Mouse (Mus musculus): ENCODE data around the gene Tdrd9. TPM values are rescaled to one million over a fixed set of nuclear protein-coding genes. Genes with fewer than 3 reads are reported as not detected.
A peak's percentile ranks its signal among the peaks of the same experiment; 100 is the strongest.

Gene Tdrd9
- polyA plus RNA-seq, 1 experiment from 2014 or later: 0.21 TPM

DNA sequence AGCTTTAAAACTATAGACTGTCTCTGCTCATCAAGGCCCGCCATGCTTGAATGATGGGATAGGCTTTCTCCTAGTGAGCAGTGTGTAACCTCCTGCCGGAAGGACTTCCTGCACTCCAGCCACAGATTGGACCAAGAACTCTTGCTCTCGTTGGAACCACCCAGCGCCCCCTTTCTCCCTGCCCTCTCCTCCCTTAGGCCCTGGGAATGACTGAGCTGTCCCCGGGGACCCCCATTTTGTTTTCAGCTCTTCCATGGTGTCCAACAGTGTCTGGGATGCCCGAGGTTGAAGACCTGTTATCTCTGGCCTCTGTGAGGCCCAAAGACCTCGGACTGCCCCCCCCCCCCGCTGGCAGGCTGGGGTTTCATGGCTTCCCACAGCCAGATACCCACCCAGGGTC lies 108.6 kb downstream of the Tdrd9 start:
- Histone ChIP-seq H3K4me3 (ENCODE audit: low read depth, low read length) (no peak overlapping the region), H3K4me1 (ENCODE audit: control insufficient read depth, insufficient read depth, low read length) (no peaks in the 10 kb centered on the region), H3K27me3 (replicated peaks; ENCODE audit: control insufficient read depth, insufficient read depth, low read length) (no peaks in the 10 kb centered on the region), H3K9ac (ENCODE audit: low read depth, low read length) (no peak overlapping the region), H3K4me2 (ENCODE audit: low read depth, low read length) (no peak overlapping the region), H3K27ac (replicated peaks; ENCODE audit: low read depth, low read length) (no peak overlapping the region), H3K9me3 (ENCODE audit: control insufficient read depth, low read length) (no peaks in the 10 kb centered on the region), H3K36me3 (ENCODE audit: control insufficient read depth, insufficient read depth, low read length) (no peaks in the 10 kb centered on the region)
- no peak for DNase-seq (ENCODE audit: low spot score)
- ATAC-seq (ENCODE audit: low read depth): no peak
- whole genome bisulfite sequencing: 75% methylated on average over 8 of the region's 8 CpGs

DNA sequence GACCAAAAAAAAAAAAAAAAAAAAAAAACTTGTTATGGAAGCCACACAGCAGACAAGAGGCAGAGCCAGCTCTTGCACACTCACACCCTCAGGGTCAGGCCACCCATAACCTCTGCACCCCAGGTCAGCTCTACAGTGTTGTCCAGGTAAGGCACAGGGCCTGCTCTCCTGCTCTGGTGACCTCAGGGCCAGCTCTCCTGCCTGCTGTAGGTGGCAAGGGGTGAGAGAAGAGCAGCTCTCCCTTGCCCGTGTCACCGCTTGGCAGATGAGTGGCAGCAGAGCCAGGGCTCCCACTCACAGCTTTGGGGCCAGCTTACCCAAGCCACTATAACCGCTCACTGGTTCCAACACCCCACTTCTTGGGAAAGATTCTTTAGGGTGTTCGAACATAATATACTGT lies 109.6 kb downstream of the Tdrd9 start:
- Histone ChIP-seq H3K36me3 (ENCODE audit: control insufficient read depth, insufficient read depth, low read length) (no peaks in the 10 kb centered on the region), H3K27me3 (replicated peaks; ENCODE audit: control insufficient read depth, insufficient read depth, low read length) (no peaks in the 10 kb centered on the region), H3K4me2 (ENCODE audit: low read depth, low read length) (no peak overlapping the region), H3K27ac (replicated peaks; ENCODE audit: low read depth, low read length) (no peak overlapping the region), H3K4me1 (ENCODE audit: control insufficient read depth, insufficient read depth, low read length) (no peaks in the 10 kb centered on the region), H3K9ac (ENCODE audit: low read depth, low read length) (no peak overlapping the region), H3K9me3 (ENCODE audit: control insufficient read depth, low read length) (no peaks in the 10 kb centered on the region), H3K4me3 (ENCODE audit: low read depth, low read length) (no peak overlapping the region)
- 96% methylated on average over 4 of the region's 4 CpGs for WGBS
- no peak for DNase-seq (ENCODE audit: low spot score)
- no peak for ATAC-seq (ENCODE audit: low read depth)

- WGBS: 43% methylated on average over 1 of the region's 1 CpGs
- ATAC-seq (ENCODE audit: low read depth): no peak
- Histone ChIP-seq H3K4me3 (ENCODE audit: low read depth, low read length) (no peak overlapping the region), H3K27ac (replicated peaks; ENCODE audit: low read depth, low read length) (no peak overlapping the region), H3K27me3 (replicated peaks; ENCODE audit: control insufficient read depth, insufficient read depth, low read length) (no peaks in the 10 kb centered on the region), H3K4me1 (ENCODE audit: control insufficient read depth, insufficient read depth, low read length) (peaks cover 7% of the 10 kb centered on the region; the same call in 1 of the 2 replicates), H3K9me3 (ENCODE audit: control insufficient read depth, low read length) (no peaks in the 10 kb centered on the region), H3K9ac (ENCODE audit: low read depth, low read length) (no peak overlapping the region), H3K36me3 (ENCODE audit: control insufficient read depth, insufficient read depth, low read length) (no peaks in the 10 kb centered on the region), H3K4me2 (ENCODE audit: low read depth, low read length) (no peak overlapping the region)
- no peak for DNase-seq (ENCODE audit: low spot score)
These were observed 110.9 kb downstream of the Tdrd9 start for GRCm38 (mm10) chr12:112082241-112082640.

DNA sequence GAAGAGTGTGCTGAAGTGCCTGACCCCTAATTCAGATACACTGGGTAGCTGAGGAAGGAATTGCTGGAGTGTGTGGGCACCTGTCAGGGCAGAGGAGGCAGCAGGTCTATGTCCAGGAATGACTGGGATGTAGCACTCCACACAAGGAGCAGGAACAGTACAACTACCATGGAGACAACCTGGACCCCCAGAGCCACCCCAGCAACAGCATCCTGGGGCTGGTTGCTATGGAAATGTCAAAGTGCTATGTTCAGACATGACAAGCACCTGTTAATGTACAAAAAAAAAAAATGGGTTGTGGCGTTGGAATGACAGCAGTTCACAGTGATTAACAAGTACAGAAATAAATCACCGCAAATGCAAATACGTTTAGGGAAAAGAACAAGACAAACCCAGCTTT lies 114.9 kb downstream of the Tdrd9 start:
- peaks cover 7% of the 10 kb centered on the region; the same call in 1 of the 2 replicates for H3K4me1 ChIP-seq (ENCODE audit: control insufficient read depth, insufficient read depth, low read length)
- no peaks in the 10 kb centered on the region for H3K36me3 ChIP-seq (ENCODE audit: control insufficient read depth, insufficient read depth, low read length)
- no peaks in the 10 kb centered on the region for H3K9me3 ChIP-seq (ENCODE audit: control insufficient read depth, low read length)
- peaks cover under 1% of the 10 kb centered on the region; the same call in 1 of the 2 replicates for H3K27me3 ChIP-seq (replicated peaks; ENCODE audit: control insufficient read depth, insufficient read depth, low read length)
- H3K4me3 ChIP-seq (ENCODE audit: low read depth, low read length): no peak overlapping the region
- H3K4me2 ChIP-seq (ENCODE audit: low read depth, low read length): no peak overlapping the region
- ATAC-seq (ENCODE audit: low read depth): no peak
- no peak overlapping the region for H3K9ac ChIP-seq (ENCODE audit: low read depth, low read length)
- no peak for DNase-seq (ENCODE audit: low spot score)
- no peak overlapping the region for H3K27ac ChIP-seq (replicated peaks; ENCODE audit: low read depth, low read length)
- WGBS: 87% methylated on average over 3 of the region's 3 CpGs

DNA sequence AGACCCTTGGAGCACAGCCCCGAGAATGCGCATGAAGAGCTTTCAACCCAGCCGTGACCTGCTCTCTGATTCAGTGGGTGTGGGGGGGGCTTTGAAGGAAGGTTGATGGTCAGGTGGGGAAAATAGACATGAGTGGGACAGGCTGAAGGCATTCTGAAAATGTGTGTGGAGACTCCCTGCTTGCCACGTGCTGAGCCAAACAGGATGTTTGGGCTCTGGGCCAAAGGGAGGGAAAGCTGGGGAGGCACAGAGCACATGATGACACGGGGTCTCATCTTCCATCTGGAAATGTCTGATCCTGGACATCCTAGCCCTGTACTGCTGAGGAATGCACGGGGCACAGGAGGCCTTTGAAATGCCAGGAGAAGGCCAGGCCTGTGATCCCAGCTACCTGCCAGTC lies 115.4 kb downstream of the Tdrd9 start:
- Histone ChIP-seq H3K27ac (replicated peaks; ENCODE audit: low read depth, low read length) (no peak overlapping the region), H3K9ac (ENCODE audit: low read depth, low read length) (no peak overlapping the region), H3K27me3 (replicated peaks; ENCODE audit: control insufficient read depth, insufficient read depth, low read length) (peaks cover 5% of the 10 kb centered on the region; the same call in 1 of the 2 replicates), H3K4me1 (ENCODE audit: control insufficient read depth, insufficient read depth, low read length) (peaks cover 7% of the 10 kb centered on the region; the same call in 1 of the 2 replicates), H3K9me3 (ENCODE audit: control insufficient read depth, low read length) (no peaks in the 10 kb centered on the region), H3K36me3 (ENCODE audit: control insufficient read depth, insufficient read depth, low read length) (no peaks in the 10 kb centered on the region), H3K4me3 (ENCODE audit: low read depth, low read length) (no peak overlapping the region), H3K4me2 (ENCODE audit: low read depth, low read length) (no peak overlapping the region)
- 42% methylated on average over 6 of the region's 6 CpGs for WGBS
- DNase-seq (ENCODE audit: low spot score): peak; percentile 15
- peak; percentile 33; the same call in 1 of the 2 replicates for ATAC-seq (ENCODE audit: low read depth)

DNA sequence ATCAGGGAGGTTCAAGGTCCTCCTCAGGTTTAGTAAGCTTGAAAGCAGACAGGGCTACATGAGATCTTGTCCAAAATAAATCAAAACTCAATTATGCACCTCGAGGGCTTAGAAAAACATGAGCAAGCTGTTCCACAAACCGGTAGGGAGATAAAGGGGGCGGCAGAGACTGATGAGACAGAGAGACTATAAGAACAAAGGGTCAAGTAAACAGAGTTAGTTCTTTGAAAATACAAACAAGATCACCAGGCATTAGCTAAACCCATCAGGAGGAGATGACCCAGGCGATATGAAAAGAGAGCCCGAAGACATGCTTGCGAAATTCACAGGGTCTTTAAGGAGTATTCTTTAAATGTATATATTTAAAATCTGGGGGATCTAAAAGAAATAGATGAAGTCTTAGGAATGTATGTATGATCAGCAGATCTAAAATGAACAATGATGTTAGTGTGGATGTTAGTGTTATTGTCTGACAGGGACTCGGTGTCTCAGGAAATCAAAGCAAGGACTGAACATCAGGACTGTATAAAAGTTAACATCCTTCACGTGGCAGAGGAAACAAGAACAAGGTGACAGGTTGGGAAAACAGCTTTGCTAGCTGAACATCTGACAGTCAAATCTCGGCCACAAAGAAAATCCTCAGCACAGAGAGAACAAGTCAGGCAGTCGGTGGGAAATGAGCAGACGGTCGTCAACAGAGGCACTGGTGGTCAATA lies 117.4 kb downstream of the Tdrd9 start:
- no peaks in the 10 kb centered on the region for H3K9me3 ChIP-seq (ENCODE audit: control insufficient read depth, low read length)
- no peak overlapping the region for H3K9ac ChIP-seq (ENCODE audit: low read depth, low read length)

DNA sequence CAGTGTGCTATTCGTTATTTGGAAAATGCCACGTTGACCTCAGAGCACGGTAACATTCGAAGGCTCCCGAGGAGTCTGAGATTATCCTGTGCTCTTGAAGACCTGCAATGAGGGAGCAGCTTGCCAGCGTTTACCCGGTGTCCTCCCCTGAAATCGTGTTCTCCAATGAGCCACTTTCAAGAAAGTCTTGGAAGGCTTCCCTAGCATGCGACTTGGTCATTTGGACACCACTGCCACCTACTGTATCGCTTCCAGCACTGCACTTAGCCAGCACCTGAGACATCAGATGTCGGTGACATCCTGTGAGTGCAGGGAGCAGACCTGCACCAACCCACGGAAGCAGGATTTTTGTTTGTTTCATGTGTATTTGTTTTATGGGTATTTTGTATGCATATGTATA lies 119.7 kb downstream of the Tdrd9 start:
- Histone ChIP-seq H3K27ac (replicated peaks; ENCODE audit: low read depth, low read length) (no peak overlapping the region), H3K4me1 (ENCODE audit: control insufficient read depth, insufficient read depth, low read length) (peaks cover 7% of the 10 kb centered on the region; the same call in 1 of the 2 replicates), H3K9ac (ENCODE audit: low read depth, low read length) (0 out of 2 replicates have a peak overlapping the region, but pooled peaks have one; percentile 16), H3K4me3 (ENCODE audit: low read depth, low read length) (no peak overlapping the region), H3K9me3 (ENCODE audit: control insufficient read depth, low read length) (no peaks in the 10 kb centered on the region), H3K36me3 (ENCODE audit: control insufficient read depth, insufficient read depth, low read length) (no peaks in the 10 kb centered on the region), H3K4me2 (ENCODE audit: low read depth, low read length) (peak overlapping the region; percentile 35; the same call in 1 of the 2 replicates), H3K27me3 (replicated peaks; ENCODE audit: control insufficient read depth, insufficient read depth, low read length) (peaks cover 5% of the 10 kb centered on the region; the same call in 1 of the 2 replicates)
- peak; percentile 86 for DNase-seq (ENCODE audit: low spot score)
- 6% methylated on average over 12 of the region's 12 CpGs for WGBS
- ATAC-seq (ENCODE audit: low read depth): peak; percentile 47; the same call in 1 of the 2 replicates

More for the DNA sequence above, 117.4 kb downstream of the Tdrd9 start:
- 50% methylated on average over 12 of the region's 12 CpGs for WGBS
- DNase-seq (ENCODE audit: low spot score): no peak
- no peak for ATAC-seq (ENCODE audit: low read depth)
- Histone ChIP-seq H3K27me3 (replicated peaks; ENCODE audit: control insufficient read depth, insufficient read depth, low read length) (peaks cover 5% of the 10 kb centered on the region; the same call in 1 of the 2 replicates), H3K27ac (replicated peaks; ENCODE audit: low read depth, low read length) (no peak overlapping the region), H3K4me2 (ENCODE audit: low read depth, low read length) (no peak overlapping the region), H3K4me1 (ENCODE audit: control insufficient read depth, insufficient read depth, low read length) (peaks cover 7% of the 10 kb centered on the region; the same call in 1 of the 2 replicates), H3K36me3 (ENCODE audit: control insufficient read depth, insufficient read depth, low read length) (no peaks in the 10 kb centered on the region), H3K4me3 (ENCODE audit: low read depth, low read length) (no peak overlapping the region)

DNA sequence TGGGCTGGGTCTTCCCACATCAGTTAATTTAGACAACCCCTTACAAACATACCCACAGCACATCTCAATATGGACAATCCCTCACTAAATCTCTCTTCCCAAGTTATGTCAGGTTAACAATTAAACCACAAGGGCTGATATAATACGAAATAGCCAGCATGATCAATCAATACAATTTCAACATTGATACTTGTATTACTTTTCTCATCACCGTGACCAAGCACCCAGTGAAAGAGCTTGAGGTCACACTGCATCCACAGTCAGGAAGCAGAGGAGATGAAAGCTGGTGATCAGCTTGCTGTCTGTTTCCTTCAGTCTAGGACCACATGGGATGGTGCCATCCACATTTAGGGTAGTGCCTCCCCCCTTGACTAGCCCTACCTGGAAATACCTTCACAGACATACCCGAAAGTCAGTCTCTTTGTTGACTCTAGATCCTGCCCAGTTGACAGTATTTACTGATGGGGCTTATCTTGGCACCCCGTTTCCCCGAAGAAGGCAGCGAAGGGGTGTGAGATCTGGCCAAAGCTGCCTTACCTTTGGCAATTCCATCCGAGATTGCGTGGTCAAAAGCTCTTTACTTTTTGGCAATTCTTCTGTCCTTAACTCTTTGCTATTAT lies 123.0 kb downstream of the Tdrd9 start:
- H3K9ac ChIP-seq (ENCODE audit: low read depth, low read length): no peak overlapping the region
- H3K4me3 ChIP-seq (ENCODE audit: low read depth, low read length): no peak overlapping the region
- H3K4me2 ChIP-seq (ENCODE audit: low read depth, low read length): no peak overlapping the region
- DNase-seq (ENCODE audit: low spot score): no peak
- ATAC-seq (ENCODE audit: low read depth): no peak
- 72% methylated on average over 8 of the region's 8 CpGs for WGBS
- no peaks in the 10 kb centered on the region for H3K4me1 ChIP-seq (ENCODE audit: control insufficient read depth, insufficient read depth, low read length)
- no peaks in the 10 kb centered on the region for H3K9me3 ChIP-seq (ENCODE audit: control insufficient read depth, low read length)
- H3K27me3 ChIP-seq (replicated peaks; ENCODE audit: control insufficient read depth, insufficient read depth, low read length): peaks cover 5% of the 10 kb centered on the region; the same call in 1 of the 2 replicates
- H3K36me3 ChIP-seq (ENCODE audit: control insufficient read depth, insufficient read depth, low read length): no peaks in the 10 kb centered on the region
- no peak overlapping the region for H3K27ac ChIP-seq (replicated peaks; ENCODE audit: low read depth, low read length)

Data from embryonic facial prominence, embryonic 14.5 days (tissue).